Mouse (Mus musculus) common myeloid progenitor, adult 5-6 weeks (primary cell): ENCODE measurements around the gene Bcas3. TPM values are rescaled to one million over a fixed set of nuclear protein-coding genes. Genes with fewer than 3 reads are reported as not detected.

Experiments used
- ATAC-seq: replicated peaks from 2 replicates; pipeline ENCODE4 v1.8.0; 2016; ENCODE audit warnings: low read depth, mild to moderate bottlenecking, moderate TSS enrichment, inconsistent platforms; ENCODE audit not compliant: poor library complexity, severe bottlenecking
- total RNA-seq: library from RNA; stranded (forward); fragments of 200-1000, 187-1606 nt; gene quantifications from 2 replicates; pipeline ENCODE4 v1.2.3, GENCODE M21; 2017

Gene Bcas3
- total RNA-seq, 1 experiment from 2014 or later, result 22.5 TPM

GRCm38 (mm10) chr11:85766106-85766723 is 413.2 kb downstream of the Bcas3 start:
- no peak for ATAC-seq

DNA sequence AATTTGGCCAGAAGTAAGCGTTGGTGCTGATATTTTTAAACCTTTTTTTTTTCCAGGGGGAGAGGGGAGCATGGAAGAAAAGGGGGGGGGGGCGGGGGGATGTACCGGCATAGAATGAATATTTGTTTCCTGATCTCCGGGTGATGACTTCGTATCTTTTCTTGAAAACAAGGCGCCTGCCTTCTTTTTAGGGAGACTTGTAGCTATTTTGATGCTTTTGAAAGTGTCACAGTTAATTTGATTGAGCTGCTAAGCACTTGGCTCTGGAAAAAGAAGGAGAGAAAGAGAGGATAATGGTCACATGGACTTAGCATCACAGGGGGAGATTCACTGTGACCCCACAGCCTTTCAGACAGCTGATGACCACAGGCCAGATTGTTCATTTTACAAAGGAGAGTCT is 413.8 kb downstream of the Bcas3 start:
- ATAC-seq, result no peak

GRCm38 (mm10) chr11:85769740-85770139 is 416.8 kb downstream of the Bcas3 start:
- ATAC-seq, result no peak

DNA sequence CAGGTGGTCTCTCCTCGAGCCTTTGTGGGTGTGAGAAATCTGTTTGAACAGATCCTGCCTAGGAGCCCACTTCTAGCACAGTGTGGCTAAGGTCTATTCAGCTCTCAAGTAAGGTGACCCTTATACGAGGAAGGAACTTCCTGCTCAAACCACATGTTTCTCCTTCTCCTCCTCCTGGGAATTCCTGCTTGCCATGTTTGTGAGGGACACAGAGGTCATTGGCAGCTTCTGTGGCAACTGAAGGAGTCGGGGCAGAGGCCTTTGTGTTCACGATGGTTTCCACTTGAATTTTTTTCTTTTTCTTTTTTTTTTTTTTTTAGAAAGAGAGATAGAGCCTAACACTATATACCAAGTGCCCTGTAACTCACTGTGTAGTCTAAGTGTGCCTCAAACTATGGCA is 420.4 kb downstream of the Bcas3 start:
- ATAC-seq, result no peak

DNA sequence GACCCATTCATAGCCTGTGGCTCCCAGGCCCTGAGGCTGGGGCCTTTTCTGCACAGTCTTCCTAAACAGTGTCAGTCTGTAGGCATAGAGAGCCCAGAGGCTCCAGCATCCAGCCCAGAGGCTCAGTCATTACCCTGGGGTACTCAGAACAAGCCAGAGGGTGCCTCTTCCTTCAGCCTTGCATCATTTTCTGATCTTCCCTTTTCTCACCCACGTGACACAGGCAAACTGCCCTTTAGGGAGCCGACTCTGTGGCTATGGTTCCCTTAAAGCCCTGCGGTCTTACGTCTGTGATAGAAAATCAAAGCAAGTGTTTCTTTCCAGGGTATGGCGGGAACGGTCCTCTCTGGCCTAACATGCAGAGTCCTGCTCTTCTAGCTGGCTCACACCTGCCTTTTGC is 421.7 kb downstream of the Bcas3 start:
- peak; percentile 25; the same call in 1 of the 2 replicates for ATAC-seq

DNA sequence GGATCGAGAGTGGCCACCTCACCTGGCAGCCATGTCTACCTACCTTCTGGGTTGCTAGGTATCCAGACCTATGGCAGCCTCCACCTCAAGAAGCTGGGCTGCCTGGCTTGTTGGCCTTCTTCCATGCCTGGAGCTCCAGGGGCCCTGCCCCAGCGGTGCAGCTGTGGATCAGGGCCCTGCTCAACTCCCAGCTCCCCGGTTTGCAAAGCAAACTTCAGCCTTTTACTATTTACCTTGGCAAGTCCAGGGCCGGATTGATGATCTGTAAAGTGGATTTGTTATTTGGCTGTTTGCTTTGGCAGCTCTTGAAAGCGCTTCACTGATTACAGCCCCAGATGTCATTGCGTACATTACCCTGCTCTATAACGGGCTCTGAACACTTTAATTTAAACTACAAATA is 422.5 kb downstream of the Bcas3 start:
- ATAC-seq, result no peak

DNA sequence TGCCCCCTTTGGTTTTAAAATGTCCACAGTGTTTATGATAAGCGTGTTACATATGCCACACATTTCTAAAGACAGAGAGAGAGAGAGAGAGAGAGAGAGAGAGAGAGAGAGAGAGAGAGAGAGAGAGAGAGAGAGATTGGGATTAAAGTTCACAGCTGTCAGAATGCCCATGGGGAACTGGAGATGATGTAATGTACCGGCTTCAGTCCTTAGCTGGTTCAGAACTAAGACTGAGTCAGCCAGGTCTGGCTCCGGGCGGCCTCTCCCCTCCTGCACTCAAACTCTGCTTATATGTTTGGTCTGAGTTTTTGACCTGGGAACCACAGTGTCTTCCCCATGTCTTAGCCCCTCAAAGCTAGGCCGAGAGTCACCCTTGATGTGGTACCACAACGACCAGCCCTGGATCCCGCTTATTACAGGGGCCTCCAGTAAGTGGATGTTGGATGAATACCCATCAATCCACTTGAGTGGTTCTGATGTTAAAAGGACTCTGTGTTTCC is 423.9 kb downstream of the Bcas3 start:
- no peak for ATAC-seq

DNA sequence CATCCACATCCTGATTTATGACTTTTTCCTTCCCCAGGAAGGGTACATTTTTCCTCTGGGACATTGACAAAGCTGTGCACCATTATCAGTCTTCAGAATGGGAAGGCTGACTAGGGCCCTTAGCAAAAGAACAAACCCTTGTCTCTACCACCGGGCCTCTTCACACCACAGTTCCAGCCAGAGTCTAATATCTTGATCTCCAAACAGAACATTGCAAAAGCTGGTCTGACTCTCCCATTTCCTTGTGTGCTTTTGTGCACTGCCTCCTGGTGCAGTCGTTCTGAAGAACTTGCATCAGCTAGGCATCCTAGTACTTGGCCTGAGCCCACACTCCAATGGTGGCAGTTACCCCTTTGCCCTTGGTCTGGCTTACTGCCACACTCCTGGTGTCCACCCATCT is 425.0 kb downstream of the Bcas3 start:
- no peak for ATAC-seq

GRCm38 (mm10) chr11:85780303-85780702 is 427.3 kb downstream of the Bcas3 start:
- ATAC-seq, result no peak

DNA sequence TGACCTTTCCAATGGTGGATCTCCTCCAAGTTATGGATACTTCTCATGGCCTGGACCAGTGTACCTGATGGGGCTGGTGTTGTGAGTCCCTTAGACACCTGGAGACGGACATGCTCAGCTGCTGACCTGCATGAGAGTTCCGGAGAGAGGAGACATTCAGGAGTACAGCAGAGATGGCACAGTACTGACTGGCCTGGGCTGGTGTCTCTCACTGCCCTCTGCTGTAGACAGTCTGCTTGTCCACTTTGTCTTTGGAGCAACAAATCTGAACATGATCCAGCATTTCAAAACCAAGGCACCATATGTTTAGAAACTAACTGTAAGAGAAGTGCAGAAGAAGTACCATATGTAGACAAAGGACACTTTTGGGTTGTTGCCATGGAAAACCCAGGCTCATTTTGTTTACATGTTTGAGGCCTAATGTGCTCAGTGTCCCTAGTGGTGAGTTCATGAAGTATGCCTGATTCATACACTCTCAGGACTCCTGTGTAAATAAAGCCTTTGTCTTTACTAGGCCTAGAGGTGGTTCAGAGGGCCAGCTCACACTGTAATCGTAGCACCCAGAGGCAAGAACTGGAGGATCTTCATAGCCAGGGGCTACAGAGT is 433.2 kb downstream of the Bcas3 start:
- peak; percentile 71; the same call in 1 of the 2 replicates for ATAC-seq

- ATAC-seq, result no peak
These were observed 436.8 kb downstream of the Bcas3 start for GRCm38 (mm10) chr11:85789750-85790149.

DNA sequence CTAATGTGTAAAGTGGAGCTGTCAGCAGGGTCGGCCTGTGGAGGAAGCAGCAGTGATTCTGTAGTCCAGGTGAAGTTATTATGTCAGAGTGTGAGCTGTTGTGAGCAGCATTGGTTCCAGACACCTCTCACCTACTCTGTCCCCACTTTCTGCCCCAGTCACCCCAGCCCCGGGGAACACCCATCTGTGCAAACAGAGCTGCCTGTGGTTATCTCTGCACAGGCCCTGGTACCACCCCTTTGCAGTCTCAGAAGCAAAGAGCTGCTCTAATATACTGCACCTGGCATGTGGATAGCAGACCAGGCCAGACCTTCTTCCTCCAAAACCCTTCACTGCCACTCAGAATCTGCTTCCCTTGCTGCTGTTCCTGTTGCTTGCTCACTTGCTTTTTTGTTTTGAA is 437.3 kb downstream of the Bcas3 start:
- no peak for ATAC-seq

DNA sequence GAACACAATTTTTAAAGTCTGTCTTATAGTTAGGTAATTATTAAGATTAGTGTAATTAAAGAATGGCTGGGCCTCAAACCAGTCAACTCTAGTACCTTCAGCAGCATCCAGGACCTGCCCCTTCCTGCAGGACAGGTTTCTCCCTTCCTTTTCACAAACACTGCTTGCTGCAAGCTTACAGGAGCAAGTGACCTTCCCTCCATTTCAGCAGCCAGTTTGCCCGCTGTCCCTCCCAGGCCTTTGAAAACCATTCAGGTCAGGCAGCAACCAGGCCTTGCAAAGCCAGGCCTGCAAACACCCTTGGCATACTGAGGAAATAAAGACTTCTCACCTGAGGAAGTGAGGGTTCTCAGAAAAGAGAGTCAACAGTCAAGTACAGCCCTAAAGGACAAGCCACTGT is 438.2 kb downstream of the Bcas3 start:
- no peak for ATAC-seq

DNA sequence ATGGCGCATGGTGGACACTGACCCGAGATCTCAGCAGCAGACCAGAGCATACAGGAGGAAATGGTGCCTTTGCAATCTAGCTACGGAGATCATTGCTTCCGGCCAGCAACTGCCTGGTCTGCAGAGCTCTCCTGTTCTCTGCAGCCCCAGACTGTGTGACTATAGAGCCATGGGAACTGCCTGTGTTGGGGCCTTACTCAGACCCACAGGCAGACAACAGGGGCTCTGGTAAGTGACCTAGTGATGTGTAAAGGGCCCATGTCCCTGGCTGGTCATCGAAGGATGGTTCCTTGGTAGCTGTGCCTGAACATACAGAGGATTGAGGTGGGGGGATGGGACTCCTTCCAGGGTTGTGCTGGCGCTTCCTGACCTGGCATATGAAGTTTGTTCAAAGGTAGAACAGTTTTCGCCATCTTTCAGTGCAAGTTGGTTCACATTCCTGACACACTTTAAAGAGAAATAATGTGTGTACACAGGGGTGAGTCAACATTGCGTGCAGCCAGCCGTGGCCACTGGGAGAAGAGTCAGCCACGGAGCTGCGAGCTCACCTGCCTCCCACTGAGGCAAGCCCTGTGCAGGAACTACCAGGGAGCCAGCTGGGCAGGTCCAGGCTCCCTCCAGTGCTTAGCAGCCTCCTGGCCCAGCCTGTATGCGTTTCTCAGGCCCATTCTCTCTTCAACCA is 439.7 kb downstream of the Bcas3 start:
- ATAC-seq, result no peak

- no peak for ATAC-seq
These were observed 446.5 kb downstream of the Bcas3 start for GRCm38 (mm10) chr11:85799456-85799855.

DNA sequence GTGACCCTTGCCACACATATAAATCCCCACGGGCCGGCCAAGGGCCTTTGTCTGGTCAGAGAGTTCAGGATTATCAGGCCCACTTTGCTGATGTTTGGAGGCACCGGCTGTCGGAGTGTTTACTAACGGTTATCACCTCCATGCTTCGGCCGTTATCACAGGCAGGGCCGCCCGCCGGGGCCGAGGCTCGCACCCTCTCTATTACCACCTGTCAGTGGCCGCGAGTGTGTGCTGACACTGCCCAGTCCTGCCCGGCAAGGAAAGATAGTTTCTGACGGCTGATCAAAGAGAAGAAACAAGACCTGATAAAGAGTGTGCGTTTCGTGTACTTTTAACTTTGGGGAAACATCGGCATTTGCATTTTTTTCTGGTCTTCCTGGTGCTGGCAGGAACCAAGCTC is 446.9 kb downstream of the Bcas3 start:
- no peak for ATAC-seq

DNA sequence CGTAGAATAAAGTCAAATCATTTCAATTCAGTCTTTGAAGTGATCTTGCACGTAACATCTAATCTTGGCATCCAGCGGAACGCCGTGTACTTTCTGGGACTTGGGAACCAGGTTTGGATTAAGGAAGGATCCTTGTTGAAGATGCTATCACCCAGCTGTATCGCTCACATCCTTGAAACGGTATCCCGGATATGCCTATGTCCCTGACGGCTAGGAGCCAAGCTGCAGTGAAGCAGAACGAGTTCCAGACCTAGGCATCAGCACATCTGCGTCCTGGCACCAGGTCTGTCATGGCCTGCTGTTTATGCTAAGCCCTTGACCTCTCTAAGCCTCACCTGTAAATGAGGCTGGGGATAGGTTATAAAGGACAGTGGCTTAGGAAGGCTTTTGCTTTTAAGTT is 447.4 kb downstream of the Bcas3 start:
- ATAC-seq, result no peak

- peak; percentile 25; the same call in 1 of the 2 replicates for ATAC-seq
These were observed 451.1 kb downstream of the Bcas3 start for GRCm38 (mm10) chr11:85804048-85804447.

DNA sequence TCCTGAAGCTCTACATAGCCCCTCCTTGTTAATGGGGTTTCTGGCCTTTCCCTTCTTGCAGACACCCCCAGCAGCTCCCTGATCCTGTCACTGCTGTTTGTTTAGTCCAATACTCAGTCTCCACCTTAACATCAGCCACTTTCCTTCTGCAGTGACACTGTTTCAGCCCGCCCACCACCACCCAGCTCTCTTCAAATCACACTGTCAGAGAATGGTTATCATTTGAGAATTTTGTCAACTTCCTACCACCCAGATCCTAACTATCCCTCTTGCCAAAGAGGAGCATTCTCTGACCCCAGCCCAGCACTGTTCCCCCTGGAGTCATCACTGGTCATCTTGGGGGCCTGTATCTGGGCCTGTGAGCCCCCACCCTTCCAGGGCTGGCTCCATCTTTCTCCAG is 452.8 kb downstream of the Bcas3 start:
- no peak for ATAC-seq

- no peak for ATAC-seq
These were observed 454.4 kb downstream of the Bcas3 start for GRCm38 (mm10) chr11:85807353-85807752.

DNA sequence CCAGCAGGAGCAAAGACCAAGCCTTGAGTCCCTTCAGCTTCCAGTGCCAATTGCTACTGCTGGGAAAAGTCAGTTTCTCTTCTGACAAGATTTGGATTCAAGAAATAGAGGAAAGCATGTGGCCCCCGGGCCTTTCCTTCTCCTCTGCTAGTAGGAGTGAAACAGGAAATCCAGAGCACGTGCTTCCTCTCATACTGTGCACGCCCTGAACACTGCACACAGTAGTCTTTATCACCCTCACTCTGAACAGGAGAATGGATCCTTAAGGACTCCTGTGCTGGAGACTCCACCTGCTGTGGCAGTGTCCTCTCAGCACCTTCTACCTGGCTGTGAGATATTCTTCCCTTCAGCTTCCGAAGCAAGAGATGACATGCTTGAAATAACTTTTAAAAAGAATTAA is 458.3 kb downstream of the Bcas3 start:
- ATAC-seq, result no peak
